Mouse (Mus musculus) embryonic facial prominence, embryonic 15.5 days (tissue): Measurements from ENCODE around the gene Gramd4. TPM values are rescaled to one million over a fixed set of nuclear protein-coding genes. Genes with fewer than 3 reads are reported as not detected.

Source experiments
- polyA plus RNA-seq: library from polyadenylated mRNA; unstranded; fragments of >200 nt; fragmentation: Nextera tagmentation; extraction: Ambion mirVana; gene quantifications from 2 replicates; pipeline ENCODE4 v1.2.1, GENCODE M21; 2015

Gene Gramd4
- polyA plus RNA-seq, 1 experiment from 2014 or later = 18.9 TPM

Other genes with a start within 250 kb of the Gramd4 start
- 32.8 and 35.1 TPM in 2 replicates for gene Cdpf1, start 246.0 kb upstream of the Gramd4 start, polyA plus RNA-seq
- 0.29 and 0.31 TPM in 2 replicates for gene Pkdrej, start 236.0 kb upstream of the Gramd4 start, polyA plus RNA-seq
- gene Ttc38, start 225.4 kb upstream of the Gramd4 start, polyA plus RNA-seq = 6.8 and 8.8 TPM in 2 replicates
- gene Gtse1, start 197.9 kb upstream of the Gramd4 start, polyA plus RNA-seq = 19.9 and 22.4 TPM in 2 replicates
- 45.6 and 51.4 TPM in 2 replicates for gene Trmu, start 178.4 kb upstream of the Gramd4 start, polyA plus RNA-seq
- gene Celsr1, start 23.9 kb upstream of the Gramd4 start, polyA plus RNA-seq = 4.2 and 5.1 TPM in 2 replicates
- 16.8 and 17.4 TPM in 2 replicates for gene Cerk, start 128.4 kb downstream of the Gramd4 start, polyA plus RNA-seq
- gene Tbc1d22a, start 156.8 kb downstream of the Gramd4 start, polyA plus RNA-seq = 12.4 and 12.8 TPM in 2 replicates